Mouse (Mus musculus): Measurements from ENCODE around the gene Cry2.

DNA sequence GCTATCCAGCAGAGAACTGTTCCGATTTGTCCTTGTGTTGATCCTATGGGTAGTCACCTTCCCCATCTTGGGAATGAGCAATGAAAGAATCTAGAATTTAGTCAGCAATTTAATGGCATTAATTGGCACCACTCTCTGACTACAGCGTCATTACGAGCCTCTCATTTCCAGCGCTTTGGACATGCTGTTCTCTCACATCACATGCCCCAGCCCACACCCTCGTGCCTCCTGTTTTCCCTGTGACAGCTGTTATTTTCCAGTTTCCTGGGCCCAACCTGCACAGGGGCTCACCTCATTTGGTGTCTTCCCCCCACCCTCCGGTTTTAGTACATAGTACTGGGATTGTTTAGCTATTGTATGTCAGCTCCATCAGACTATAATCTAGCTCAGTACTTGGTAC, 1.2 kb upstream of the Cry2 start:
- TF ChIP-seq POLR2A (IDR thresholded peaks at IDR 0.05; ENCODE audit: borderline replicate concordance, control insufficient read depth, low read depth, low read length) = no peak
- no peak for TF ChIP-seq CTCF (IDR thresholded peaks at IDR 0.05; ENCODE audit: control insufficient read depth, insufficient read depth, low read length)
